Mouse (Mus musculus): ENCODE results near the gene Creb1.

Gene Creb1

GRCm38 (mm10) chr1:64532589-64533470, at the start of gene Creb1:
Gene Creb1, plus strand, starts transcription at chr1:64532645.
- in situ Hi-C loops (cut with MboI, MseI): loop anchor here (5.0 to 10.0 kb wide), 4 partner anchors 241 to 1358 kb away; partner anchors contain the start of genes Klf7 (in 2 of the 2), Eef1b2 (in 1 of the 2), Idh1 (in 1 of the 2) and Ndufs1 (in 1 of the 2)

GRCm38 (mm10) chr1:64488521-64489029, 43.9 kb upstream of the Creb1 start:
- in situ Hi-C loops (cut with MboI, MseI): no loop called here

GRCm38 (mm10) chr1:64496803-64497202, 35.6 kb upstream of the Creb1 start:
- in situ Hi-C loops (cut with MboI, MseI): no loop called here

- in situ Hi-C loops (cut with MboI, MseI): no loop called here
These were observed 30.9 kb upstream of the Creb1 start for GRCm38 (mm10) chr1:64501382-64502140.

GRCm38 (mm10) chr1:64508479-64509096, 23.9 kb upstream of the Creb1 start:
- in situ Hi-C loops (cut with MboI, MseI): no loop called here

GRCm38 (mm10) chr1:64509678-64510077, 22.8 kb upstream of the Creb1 start:
- in situ Hi-C loops (cut with MboI, MseI): no loop called here

- in situ Hi-C loops (cut with MboI, MseI): no loop called here
These were observed 18.3 kb upstream of the Creb1 start for GRCm38 (mm10) chr1:64514184-64514583.

- in situ Hi-C loops (cut with MboI, MseI): no loop called here
These were observed 15.9 kb upstream of the Creb1 start for GRCm38 (mm10) chr1:64516593-64516992.

GRCm38 (mm10) chr1:64518480-64518879, 14.0 kb upstream of the Creb1 start:
- in situ Hi-C loops (cut with MboI, MseI): no loop called here

GRCm38 (mm10) chr1:64519345-64519744, 13.1 kb upstream of the Creb1 start:
- in situ Hi-C loops (cut with MboI, MseI): no loop called here

GRCm38 (mm10) chr1:64519901-64520300, 12.5 kb upstream of the Creb1 start:
- in situ Hi-C loops (cut with MboI, MseI): no loop called here

GRCm38 (mm10) chr1:64521734-64522133, 10.7 kb upstream of the Creb1 start:
- in situ Hi-C loops (cut with MboI, MseI): no loop called here

GRCm38 (mm10) chr1:64522637-64523036, 9.8 kb upstream of the Creb1 start:
- in situ Hi-C loops (cut with MboI, MseI): no loop called here

GRCm38 (mm10) chr1:64523117-64523516, 9.3 kb upstream of the Creb1 start:
- in situ Hi-C loops (cut with MboI, MseI): no loop called here

- in situ Hi-C loops (cut with MboI, MseI): no loop called here
These were observed 7.8 kb upstream of the Creb1 start for GRCm38 (mm10) chr1:64524661-64525060.

- in situ Hi-C loops (cut with MboI, MseI): no loop called here
These were observed 4.8 kb upstream of the Creb1 start for GRCm38 (mm10) chr1:64527626-64528025.

- in situ Hi-C loops (cut with MboI, MseI): loop anchor here (5.0 to 10.0 kb wide), 4 partner anchors 238 to 1355 kb away; partner anchors contain the start of genes Klf7 (in 2 of the 2), Eef1b2 (in 1 of the 2), Idh1 (in 1 of the 2) and Ndufs1 (in 1 of the 2)
These were observed 2.6 kb upstream of the Creb1 start for GRCm38 (mm10) chr1:64529781-64530315.

GRCm38 (mm10) chr1:64531548-64531947, 897 bp upstream of the Creb1 start:
- in situ Hi-C loops (cut with MboI, MseI): loop anchor here (5.0 to 10.0 kb wide), 4 partner anchors 239 to 1357 kb away; partner anchors contain the start of genes Klf7 (in 2 of the 2), Eef1b2 (in 1 of the 2), Idh1 (in 1 of the 2) and Ndufs1 (in 1 of the 2)

GRCm38 (mm10) chr1:64532067-64532523, 350 bp upstream of the Creb1 start:
- in situ Hi-C loops (cut with MboI, MseI): loop anchor here (5.0 to 10.0 kb wide), 4 partner anchors 240 to 1357 kb away; partner anchors contain the start of genes Klf7 (in 2 of the 2), Eef1b2 (in 1 of the 2), Idh1 (in 1 of the 2) and Ndufs1 (in 1 of the 2)
